ENCODE assay signal across 7 mouse cellular contexts in the genomic region with DNA sequence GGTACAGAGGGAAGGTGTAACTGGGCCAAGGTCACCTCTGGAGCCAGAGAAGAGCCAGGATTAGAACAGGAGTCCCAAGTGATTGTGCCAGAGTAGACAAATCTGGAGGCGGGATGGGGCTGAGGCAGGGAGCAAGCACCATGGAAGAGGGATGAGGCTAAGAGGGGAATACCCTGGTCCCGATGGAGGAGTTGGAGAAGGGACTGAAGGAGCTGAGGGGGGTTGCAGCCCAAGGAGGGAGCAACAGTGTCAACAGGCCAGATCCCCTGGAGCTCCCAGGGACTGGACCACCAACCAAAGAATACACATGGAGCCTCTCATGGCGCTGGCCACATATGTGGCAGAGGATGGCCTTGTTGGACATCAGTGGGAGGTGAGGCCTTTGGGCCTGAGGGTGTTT. TPM values are rescaled to one million over a fixed set of nuclear protein-coding genes. Genes with fewer than 3 reads are reported as not detected.
DNase-seq lines count a peak whose midpoint lies in the region; ATAC-seq and TF ChIP-seq lines count a peak whose summit lies in the region.
"Not testable (repeated sequence)": the region's sequence is repeated elsewhere in the genome, so short reads cannot be mapped to it uniquely, and the experiment has no call there.

No protein-coding gene starts in this region.

- H3K36me3 ChIP-seq in forebrain, embryonic 11.5 days (ENCODE audit: control insufficient read depth, insufficient read depth, low read length); heart, embryonic 10.5 days; liver, embryonic 11.5 days (ENCODE audit: control insufficient read depth, insufficient read depth, low read length); midbrain, embryonic 10.5 days; stomach, postnatal 0 days (ENCODE audit: control insufficient read depth, insufficient read depth, low read length): not testable (repeated sequence)

- not testable (repeated sequence) for H3K27me3 ChIP-seq in forebrain, embryonic 11.5 days (ENCODE audit: control insufficient read depth, insufficient read depth, low read length); heart, embryonic 10.5 days (ENCODE audit: insufficient read depth, poor library complexity, severe bottlenecking); liver, embryonic 11.5 days (replicated peaks; ENCODE audit: control insufficient read depth, insufficient read depth, low read length); midbrain, embryonic 10.5 days (ENCODE audit: low read depth, poor library complexity, severe bottlenecking); stomach, postnatal 0 days (ENCODE audit: control insufficient read depth, insufficient read depth, low read length)

- H3K9ac ChIP-seq in forebrain, embryonic 11.5 days (ENCODE audit: low read length); liver, embryonic 11.5 days (ENCODE audit: low read depth, low read length); stomach, postnatal 0 days (ENCODE audit: low read length): not testable (repeated sequence)

- not testable (repeated sequence) for H3K9me3 ChIP-seq in forebrain, embryonic 11.5 days (ENCODE audit: control insufficient read depth, low read length); heart, embryonic 10.5 days; liver, embryonic 11.5 days (ENCODE audit: control insufficient read depth, low read length); midbrain, embryonic 10.5 days (replicated peaks); stomach, postnatal 0 days (ENCODE audit: control insufficient read depth, low read length)

- not testable (repeated sequence) for TF ChIP-seq CTCF in stomach, postnatal 0 days (IDR thresholded peaks at IDR 0.05; ENCODE audit: low read depth)

- not testable (repeated sequence) for ATAC-seq in forebrain, embryonic 11.5 days (replicated peaks; ENCODE audit: low FRiP score); liver, embryonic 11.5 days (replicated peaks; ENCODE audit: low FRiP score); stomach, postnatal 0 days (ENCODE audit: low FRiP score, low TSS enrichment)

- not testable (repeated sequence) for H3K27ac ChIP-seq in forebrain, embryonic 11.5 days (ENCODE audit: low read depth, low read length); heart, embryonic 10.5 days; liver, embryonic 11.5 days (ENCODE audit: low read depth, low read length); midbrain, embryonic 10.5 days (replicated peaks); stomach, postnatal 0 days (replicated peaks)

- peak; percentile 33 for DNase-seq in forebrain, embryonic 11.5 days (ENCODE audit: low spot score)
- peak; percentile 54 for DNase-seq in heart, embryonic 10.5 days (ENCODE audit: low spot score)
- DNase-seq in kidney, postnatal 10 days = peak; percentile 2
- DNase-seq in liver, embryonic 11.5 days (ENCODE audit: low spot score) = peak; percentile 7
- peak; percentile 7 for DNase-seq in midbrain, embryonic 10.5 days (ENCODE audit: low spot score)
- peak; percentile 3 for DNase-seq in stomach, postnatal 0 days (ENCODE audit: low spot score)
- peak; percentile 12 to 52 for DNase-seq in urinary bladder, postnatal 4 days (ENCODE audit: low spot score in 2 of 2)

- not testable (repeated sequence) for H3K4me2 ChIP-seq in forebrain, embryonic 11.5 days (ENCODE audit: low read depth, low read length, severe bottlenecking); liver, embryonic 11.5 days; stomach, postnatal 0 days (replicated peaks; ENCODE audit: low read depth)

- WGBS in forebrain, embryonic 11.5 days = 88% methylated on average over 3 of the region's 3 CpGs
- WGBS in heart, embryonic 10.5 days = 74% methylated on average over 3 of the region's 3 CpGs
- WGBS in liver, embryonic 11.5 days = 73% methylated on average over 3 of the region's 3 CpGs
- 82% methylated on average over 3 of the region's 3 CpGs for WGBS in midbrain, embryonic 10.5 days
- 88% methylated on average over 3 of the region's 3 CpGs for WGBS in stomach, postnatal 0 days

- TF ChIP-seq EP300 in stomach, postnatal 0 days (optimal IDR thresholded peaks at IDR 0.05) = not testable (repeated sequence)

- not testable (repeated sequence) for H3K4me1 ChIP-seq in forebrain, embryonic 11.5 days (replicated peaks; ENCODE audit: control insufficient read depth, insufficient read depth, low read length); liver, embryonic 11.5 days (replicated peaks; ENCODE audit: control insufficient read depth, insufficient read depth, low read length); stomach, postnatal 0 days (replicated peaks; ENCODE audit: control insufficient read depth, insufficient read depth)
- peaks cover 14% of the 10 kb centered on the region for H3K4me1 ChIP-seq in heart, embryonic 10.5 days
- H3K4me1 ChIP-seq in midbrain, embryonic 10.5 days = peaks cover 13% of the 10 kb centered on the region

- not testable (repeated sequence) for H3K4me3 ChIP-seq in forebrain, embryonic 11.5 days (ENCODE audit: low read depth, low read length); heart, embryonic 10.5 days; liver, embryonic 11.5 days (ENCODE audit: low read depth, low read length); midbrain, embryonic 10.5 days; stomach, postnatal 0 days (ENCODE audit: low read depth, low read length)

RNA-seq across cellular contexts. Expression of a gene that starts 5.6 kb away (rescaled TPM):
- polyA plus RNA-seq in forebrain, embryonic 11.5 days (2014; fragmentation: Nextera tagmentation; extraction: Ambion mirVana) = 0.84 and 1.2 TPM in 2 replicates
- polyA plus RNA-seq in heart, embryonic 10.5 days (2016; fragmentation: Nextera tagmentation; extraction: Ambion mirVana) = 2.3 and 2.7 TPM in 2 replicates
- polyA plus RNA-seq in liver, embryonic 11.5 days (2014; fragmentation: Nextera tagmentation; extraction: Ambion mirVana) = 0.75 and 1.0 TPM in 2 replicates
- polyA plus RNA-seq in midbrain, embryonic 10.5 days (2016; fragmentation: Nextera tagmentation; extraction: Ambion mirVana) = 2.4 and 2.7 TPM in 2 replicates
- 5.8 and 6.4 TPM in 2 replicates for polyA plus RNA-seq in stomach, postnatal 0 days (2015; fragmentation: Nextera tagmentation; extraction: Ambion mirVana)

Comparison
In these comparisons a context has a peak if more than half of its experiments do, and no peak if none do; other contexts are left out.
1. DNase-seq: peak in every context shown above with its lines; median percentile 54 in heart, embryonic 10.5 days; 33 in forebrain, embryonic 11.5 days; 32 in urinary bladder, postnatal 4 days; 7 in liver, embryonic 11.5 days; 7 in midbrain, embryonic 10.5 days; 3 in stomach, postnatal 0 days; 2 in kidney, postnatal 10 days.